Mouse (Mus musculus) forebrain, postnatal 0 days (tissue): ENCODE measurements at regions not wholly inside any gene's neighbourhood (a gene's known extent, or its start where the extent isn't known, plus 50 kb on each side); places are given as distances from the start of the nearest gene placed in this dataset.

ENCODE experiments used
- ATAC-seq: fragments of 200-750 bp; cut with Nextera tagmentation; 2 replicates; pipeline ENCODE4 v1.8.0; 2017; ENCODE audit warnings: mild to moderate bottlenecking, moderate library complexity
- DNase-seq: peaks from one replicate; pipeline ENCODE4 v3.0.0-alpha.2; 2015
- H3K27ac ChIP-seq: fragments of 300-500 bp; sonication (generic); 2 replicates; pipeline ENCODE4 v1.5.1; 2014; ENCODE audit warnings: low read depth, mild to moderate bottlenecking, antibody characterized with exemption, low read length, moderate library complexity, mixed read lengths
- H3K27me3 ChIP-seq: fragments of 300-500 bp; sonication (generic); 2 replicates; pipeline ENCODE4 v1.6.1; 2014; ENCODE audit warnings: mild to moderate bottlenecking, low read length, mixed read lengths; ENCODE audit not compliant: insufficient read depth
- H3K36me3 ChIP-seq: fragments of 300-500 bp; sonication (generic); 2 replicates; pipeline ENCODE4 v1.6.1; 2014; ENCODE audit warnings: mild to moderate bottlenecking, moderate library complexity; ENCODE audit not compliant: insufficient read depth
- H3K4me1 ChIP-seq: fragments of 300-500 bp; sonication (generic); 2 replicates; pipeline ENCODE4 v1.6.1; 2014; ENCODE audit warnings: antibody characterized with exemption; ENCODE audit not compliant: insufficient read depth
- H3K4me2 ChIP-seq: fragments of 300-500 bp; sonication (generic); 2 replicates; pipeline ENCODE4 v1.6.1; 2014; ENCODE audit warnings: low read depth, mild to moderate bottlenecking, moderate library complexity
- H3K4me3 ChIP-seq: fragments of 300-500 bp; sonication (generic); 2 replicates; pipeline ENCODE4 v1.5.1; 2014; ENCODE audit warnings: low read depth, low read length, mixed read lengths
- H3K9ac ChIP-seq: fragments of 300-500 bp; sonication (generic); 2 replicates; pipeline ENCODE4 v1.6.1; 2014; ENCODE audit warnings: mild to moderate bottlenecking
- H3K9me3 ChIP-seq: fragments of 300-500 bp; sonication (generic); 2 replicates; pipeline ENCODE4 v1.6.1; 2016; ENCODE audit warnings: low read length
- CTCF ChIP-seq: sonication (generic); IDR thresholded peaks from 2 replicates; pipeline ENCODE4 v1.5.1; 2016; ENCODE audit warnings: antibody characterized with exemption, control low read depth, low read depth
- WGBS: fragments of 180-500 bp; shearing (Covaris S2); extraction: QIAGEN DNeasy Blood & Tissue Kit; methylation state at CpG from one replicate; pipeline ENCODE4 v1.1.7; 2014; 5-methylcytosine and 5-hydroxymethylcytosine counted together
- microRNA-seq, 2 experiments: library from miRNA; unstranded; fragments of <30 nt; microRNA quantifications; one replicate each; pipeline ENCODE4; 2016

GRCm38 (mm10) chr9:112308950-112309349, 73.2 kb upstream of the Arpp21 start:
- WGBS, result 77% methylated on average over 5 of the region's 5 CpGs
- no peaks in the 10 kb centered on the region for H3K36me3 ChIP-seq
- no peak overlapping the region for H3K27ac ChIP-seq
- H3K9ac ChIP-seq, result no peak overlapping the region
- no peak overlapping the region for H3K4me2 ChIP-seq
- TF ChIP-seq CTCF, result no peak
- no peaks in the 10 kb centered on the region for H3K4me1 ChIP-seq
- DNase-seq (no peak), ATAC-seq (no peak)
- H3K27me3 ChIP-seq, result no peaks in the 10 kb centered on the region
- no peaks in the 10 kb centered on the region for H3K9me3 ChIP-seq
- no peak overlapping the region for H3K4me3 ChIP-seq

GRCm38 (mm10) chr9:112307837-112308236, 72.1 kb upstream of the Arpp21 start:
- Histone ChIP-seq H3K36me3 (no peaks in the 10 kb centered on the region), H3K4me1 (no peaks in the 10 kb centered on the region), H3K4me2 (no peak overlapping the region), H3K27ac (no peak overlapping the region), H3K9me3 (no peaks in the 10 kb centered on the region), H3K9ac (no peak overlapping the region), H3K4me3 (no peak overlapping the region), H3K27me3 (no peaks in the 10 kb centered on the region)
- DNase-seq (peak; percentile 17), ATAC-seq (no peak; the same call in 1 of the 2 replicates)
- no peak for TF ChIP-seq CTCF
- 44% methylated on average over 4 of the region's 4 CpGs for WGBS

- no peak overlapping the region for H3K27ac ChIP-seq
- H3K4me3 ChIP-seq, result no peak overlapping the region
- no peaks in the 10 kb centered on the region for H3K4me1 ChIP-seq
- ATAC-seq, result no peak
- H3K9me3 ChIP-seq, result no peaks in the 10 kb centered on the region
- no peak for TF ChIP-seq CTCF
- H3K36me3 ChIP-seq, result no peaks in the 10 kb centered on the region
- no peaks in the 10 kb centered on the region for H3K27me3 ChIP-seq
- no peak overlapping the region for H3K4me2 ChIP-seq
- no peak overlapping the region for H3K9ac ChIP-seq
- 78% methylated on average over 3 of the region's 3 CpGs for WGBS
- DNase-seq, result no peak
Measured at GRCm38 (mm10) chr9:112291875-112292274, 56.1 kb upstream of the Arpp21 start.

Small RNAs in the stretch of these regions (microRNA-seq; reads per million reads assigned to microRNA genes)
- gene Gm27847, result 0 reads per million in 2 experiments
